Mouse (Mus musculus) erythroblast, embryonic 14.5 days (primary cell): ENCODE results near the gene Meis1.

ENCODE experiments used
- GATA1 ChIP-seq: IDR thresholded peaks from 2 replicates; pipeline ENCODE4 v1.6.1; 2012; ENCODE audit warnings: low read length, inconsistent platforms, mixed read lengths
- TAL1 ChIP-seq: IDR thresholded peaks from 3 replicates; pipeline ENCODE4 v1.6.1; 2012; ENCODE audit warnings: low read length, inconsistent platforms, mixed read lengths

- TF ChIP-seq GATA1 (no peak), TAL1 (no peak)
Observed at GRCm38 (mm10) chr11:19020371-19020824, 1.6 kb upstream of the Meis1 start.
